Mouse (Mus musculus) brain, embryonic 14.5 days (tissue): ENCODE results near the gene Znrf3.

ENCODE experiments used
- CTCF ChIP-seq: fragments of 200-500 bp; IDR thresholded peaks from 2 replicates; pipeline ENCODE4 v1.5.1; 2012; ENCODE audit warnings: inconsistent platforms, mild to moderate bottlenecking, moderate library complexity, borderline replicate concordance; ENCODE audit not compliant: insufficient read depth, insufficient read length; ENCODE audit errors: extremely low read depth
- POLR2A ChIP-seq: fragments of 200-500 bp; IDR thresholded peaks from 2 replicates; pipeline ENCODE4 v1.6.1; 2012; ENCODE audit warnings: mild to moderate bottlenecking, inconsistent platforms, borderline replicate concordance; ENCODE audit not compliant: poor library complexity, insufficient read depth, insufficient read length, severe bottlenecking; ENCODE audit errors: extremely low read depth

GRCm38 (mm10) chr11:5318976-5319375, 125.7 kb downstream of the Znrf3 start:
- TF ChIP-seq POLR2A = no peak
- no peak for TF ChIP-seq CTCF
